Mouse (Mus musculus) cortical plate, adult 2 months (tissue): ENCODE measurements around the gene Prex1.

Experiments used
- CTCF ChIP-seq: fragments of 200-500 bp; IDR thresholded peaks from 2 replicates; pipeline ENCODE4 v1.5.1; 2011; ENCODE audit warnings: mild to moderate bottlenecking, control low read depth, low read length; ENCODE audit not compliant: insufficient read depth; ENCODE audit errors: extremely low read depth
- POLR2A ChIP-seq: fragments of 200-500 bp; IDR thresholded peaks from 2 replicates; pipeline ENCODE4 v1.6.1; 2011; ENCODE audit warnings: mild to moderate bottlenecking, low read length, control low read depth; ENCODE audit not compliant: insufficient read depth; ENCODE audit errors: extremely low read depth

GRCm38 (mm10) chr2:166619906-166620490 lies 93.6 kb downstream of the Prex1 start:
- no peak for TF ChIP-seq POLR2A
- no peak for TF ChIP-seq CTCF
